Mouse (Mus musculus): ENCODE data around the gene Nbl1. TPM values are rescaled to one million over a fixed set of nuclear protein-coding genes. Genes with fewer than 3 reads are reported as not detected.

Gene Nbl1
- polyA plus RNA-seq, 1 experiment from 2014 or later = 17.2 TPM

GRCm38 (mm10) chr4:139091478-139092355 is 1.1 kb downstream of the Nbl1 start:
- Histone ChIP-seq H3K4me2 (replicated peaks; ENCODE audit: low read depth, low read length) (peak overlapping the region; percentile 90), H3K36me3 (ENCODE audit: control insufficient read depth, insufficient read depth, low read length) (no peaks in the 10 kb centered on the region), H3K4me3 (ENCODE audit: low read depth, low read length) (peak overlapping the region; percentile 52), H3K27me3 (ENCODE audit: control insufficient read depth, insufficient read depth, low read length) (peaks cover 34% of the 10 kb centered on the region), H3K9me3 (ENCODE audit: control insufficient read depth, low read length) (no peaks in the 10 kb centered on the region), H3K27ac (ENCODE audit: low read depth, low read length) (no peak overlapping the region), H3K4me1 (replicated peaks; ENCODE audit: control insufficient read depth, insufficient read depth, low read length) (peaks cover 17% of the 10 kb centered on the region), H3K9ac (ENCODE audit: low read depth, low read length) (peak overlapping the region; percentile 41; the same call in 1 of the 2 replicates)
- 2% methylated on average over 27 of the region's 28 CpGs for WGBS
- DNase-seq (ENCODE audit: low spot score) = peak; percentile 60
- ATAC-seq (ENCODE audit: low FRiP score) = peak; percentile 67

DNA sequence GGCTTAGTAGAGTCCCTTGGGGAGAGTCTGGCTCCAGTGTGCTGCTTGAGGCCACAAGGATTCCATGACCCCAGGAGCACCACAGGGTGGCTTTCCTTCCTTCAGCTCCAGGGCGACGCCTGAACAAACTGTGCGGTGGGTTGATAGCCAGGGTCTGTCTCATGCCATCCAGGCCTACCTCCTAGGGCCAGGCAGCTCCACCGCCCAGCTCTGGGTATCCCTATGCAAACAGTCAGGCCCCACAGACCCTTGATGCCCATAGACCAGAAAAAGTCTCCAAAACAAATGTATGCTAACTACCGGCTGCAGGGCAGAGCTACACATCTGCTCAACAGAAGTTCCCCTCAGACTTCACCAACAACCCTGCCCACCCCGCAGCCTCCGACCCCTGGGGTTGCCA is 1.7 kb downstream of the Nbl1 start:
- no peak overlapping the region for H3K9ac ChIP-seq (ENCODE audit: low read depth, low read length)
- H3K4me1 ChIP-seq (replicated peaks; ENCODE audit: control insufficient read depth, insufficient read depth, low read length) = peaks cover 17% of the 10 kb centered on the region
- WGBS = 27% methylated on average over 7 of the region's 7 CpGs
- no peak for ATAC-seq (ENCODE audit: low FRiP score)
- H3K27me3 ChIP-seq (ENCODE audit: control insufficient read depth, insufficient read depth, low read length) = peaks cover 34% of the 10 kb centered on the region
- no peaks in the 10 kb centered on the region for H3K36me3 ChIP-seq (ENCODE audit: control insufficient read depth, insufficient read depth, low read length)
- no peak overlapping the region for H3K4me2 ChIP-seq (replicated peaks; ENCODE audit: low read depth, low read length)
- H3K4me3 ChIP-seq (ENCODE audit: low read depth, low read length) = no peak overlapping the region
- H3K9me3 ChIP-seq (ENCODE audit: control insufficient read depth, low read length) = no peaks in the 10 kb centered on the region
- no peak overlapping the region for H3K27ac ChIP-seq (ENCODE audit: low read depth, low read length)
- no peak for DNase-seq (ENCODE audit: low spot score)

DNA sequence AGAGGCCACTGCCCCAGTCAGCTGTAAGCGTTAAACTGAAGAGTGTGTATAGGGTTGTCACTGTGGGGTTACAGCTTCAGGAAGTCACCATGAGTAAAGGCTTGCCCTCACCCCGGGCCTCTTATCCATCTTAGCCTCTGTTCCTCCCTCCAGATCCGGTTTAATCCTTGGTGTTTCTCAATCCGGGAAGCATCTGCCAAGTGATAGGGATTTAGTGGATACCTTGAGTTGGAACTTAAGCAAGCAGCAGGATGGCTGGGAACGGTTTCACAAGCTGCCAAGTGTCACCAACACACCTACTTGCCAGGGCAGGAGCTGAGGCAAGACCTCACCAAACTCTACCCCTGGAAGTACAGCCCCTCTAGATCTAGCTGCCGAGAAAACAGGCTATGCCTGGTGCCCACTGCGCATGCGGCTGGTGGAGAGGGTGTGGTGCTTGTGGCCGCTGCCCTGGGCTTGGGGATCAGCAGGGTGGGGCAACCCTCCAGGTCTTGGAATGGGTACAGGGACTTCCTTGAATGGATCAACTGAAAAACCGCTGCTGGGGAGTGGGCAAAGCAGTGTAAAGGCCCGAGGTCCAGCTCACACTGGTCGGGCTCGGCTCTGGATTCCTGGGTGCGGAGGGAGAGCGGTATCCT is 2.4 kb downstream of the Nbl1 start:
- 67% methylated on average over 15 of the region's 15 CpGs for WGBS
- Histone ChIP-seq H3K4me3 (ENCODE audit: low read depth, low read length) (no peak overlapping the region), H3K27ac (ENCODE audit: low read depth, low read length) (no peak overlapping the region), H3K36me3 (ENCODE audit: control insufficient read depth, insufficient read depth, low read length) (no peaks in the 10 kb centered on the region), H3K9me3 (ENCODE audit: control insufficient read depth, low read length) (no peaks in the 10 kb centered on the region), H3K4me1 (replicated peaks; ENCODE audit: control insufficient read depth, insufficient read depth, low read length) (peaks cover 17% of the 10 kb centered on the region), H3K4me2 (replicated peaks; ENCODE audit: low read depth, low read length) (no peak overlapping the region), H3K9ac (ENCODE audit: low read depth, low read length) (no peak overlapping the region), H3K27me3 (ENCODE audit: control insufficient read depth, insufficient read depth, low read length) (peaks cover 34% of the 10 kb centered on the region)
- ATAC-seq (ENCODE audit: low FRiP score) = no peak
- DNase-seq (ENCODE audit: low spot score) = no peak

GRCm38 (mm10) chr4:139088982-139089671 is 3.7 kb downstream of the Nbl1 start:
- ATAC-seq (ENCODE audit: low FRiP score) = no peak
- WGBS = 63% methylated on average over 9 of the region's 9 CpGs

DNA sequence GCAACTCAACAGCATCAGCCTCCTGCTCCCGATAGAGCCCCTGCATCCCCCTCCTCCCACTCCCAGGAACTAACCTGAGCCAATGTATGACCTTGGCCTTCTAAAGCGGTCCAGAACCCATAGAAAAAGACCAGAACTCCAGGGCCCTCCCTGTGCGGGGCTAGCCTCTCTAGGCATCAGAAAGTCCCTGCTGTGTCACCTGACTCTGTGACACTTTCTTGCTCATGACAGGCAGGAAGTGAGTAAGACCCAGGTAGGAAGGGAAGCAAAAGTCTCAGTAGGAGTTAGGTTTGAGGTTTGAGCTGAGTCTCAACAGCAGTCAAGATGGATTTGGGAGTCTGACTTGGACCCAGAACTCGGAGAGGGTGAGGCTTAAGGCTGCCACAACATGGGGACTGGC is 5.8 kb downstream of the Nbl1 start:
- no peaks in the 10 kb centered on the region for H3K36me3 ChIP-seq (ENCODE audit: control insufficient read depth, insufficient read depth, low read length)
- peaks cover 16% of the 10 kb centered on the region for H3K27me3 ChIP-seq (ENCODE audit: control insufficient read depth, insufficient read depth, low read length)
- DNase-seq (ENCODE audit: low spot score) (no peak), ATAC-seq (ENCODE audit: low FRiP score) (no peak)
- no peak overlapping the region for H3K9ac ChIP-seq (ENCODE audit: low read depth, low read length)
- H3K4me2 ChIP-seq (replicated peaks; ENCODE audit: low read depth, low read length) = no peak overlapping the region
- 64% methylated on average over 4 of the region's 4 CpGs for WGBS
- no peaks in the 10 kb centered on the region for H3K9me3 ChIP-seq (ENCODE audit: control insufficient read depth, low read length)
- H3K4me1 ChIP-seq (replicated peaks; ENCODE audit: control insufficient read depth, insufficient read depth, low read length) = peaks cover 12% of the 10 kb centered on the region; the same call in 1 of the 2 replicates
- no peak overlapping the region for H3K4me3 ChIP-seq (ENCODE audit: low read depth, low read length)
- no peak overlapping the region for H3K27ac ChIP-seq (ENCODE audit: low read depth, low read length)

More at GRCm38 (mm10) chr4:139088982-139089671, 3.7 kb downstream of the Nbl1 start:
- H3K9ac ChIP-seq (ENCODE audit: low read depth, low read length) = no peak overlapping the region
- H3K36me3 ChIP-seq (ENCODE audit: control insufficient read depth, insufficient read depth, low read length) = no peaks in the 10 kb centered on the region
- H3K27ac ChIP-seq (ENCODE audit: low read depth, low read length) = no peak overlapping the region
- H3K27me3 ChIP-seq (ENCODE audit: control insufficient read depth, insufficient read depth, low read length) = peaks cover 36% of the 10 kb centered on the region
- H3K4me1 ChIP-seq (replicated peaks; ENCODE audit: control insufficient read depth, insufficient read depth, low read length) = peaks cover 17% of the 10 kb centered on the region
- no peak overlapping the region for H3K4me3 ChIP-seq (ENCODE audit: low read depth, low read length)
- no peak overlapping the region for H3K4me2 ChIP-seq (replicated peaks; ENCODE audit: low read depth, low read length)
- no peak for DNase-seq (ENCODE audit: low spot score)
- H3K9me3 ChIP-seq (ENCODE audit: control insufficient read depth, low read length) = no peaks in the 10 kb centered on the region

DNA sequence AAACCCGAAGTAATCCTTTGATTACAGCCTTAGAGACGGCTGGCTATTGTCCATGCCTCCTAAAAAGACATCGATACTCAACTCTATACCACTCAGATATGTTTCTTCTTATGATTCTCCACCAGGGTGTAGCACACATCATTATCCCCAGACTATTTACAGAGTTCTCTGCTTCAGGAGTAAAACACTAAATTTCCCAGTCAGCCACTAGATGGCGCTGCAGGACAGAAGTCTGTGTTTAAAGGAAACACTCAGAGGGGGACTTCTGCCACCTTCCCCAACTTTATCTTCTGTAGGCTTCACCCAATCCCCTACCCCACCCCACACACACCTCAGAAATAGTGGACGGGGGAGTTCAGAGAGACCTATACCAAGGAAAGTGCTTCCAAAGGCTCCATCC is 6.8 kb downstream of the Nbl1 start:
- DNase-seq (ENCODE audit: low spot score) (peak; percentile 91), ATAC-seq (ENCODE audit: low FRiP score) (no peak)
- peaks cover 8% of the 10 kb centered on the region for H3K27me3 ChIP-seq (ENCODE audit: control insufficient read depth, insufficient read depth, low read length)
- no peaks in the 10 kb centered on the region for H3K9me3 ChIP-seq (ENCODE audit: control insufficient read depth, low read length)
- H3K4me2 ChIP-seq (replicated peaks; ENCODE audit: low read depth, low read length) = no peak overlapping the region
- no peaks in the 10 kb centered on the region for H3K36me3 ChIP-seq (ENCODE audit: control insufficient read depth, insufficient read depth, low read length)
- H3K4me1 ChIP-seq (replicated peaks; ENCODE audit: control insufficient read depth, insufficient read depth, low read length) = peaks cover 6% of the 10 kb centered on the region; the same call in 1 of the 2 replicates
- 28% methylated on average over 5 of the region's 5 CpGs for WGBS
- H3K4me3 ChIP-seq (ENCODE audit: low read depth, low read length) = no peak overlapping the region
- H3K27ac ChIP-seq (ENCODE audit: low read depth, low read length) = no peak overlapping the region
- no peak overlapping the region for H3K9ac ChIP-seq (ENCODE audit: low read depth, low read length)

DNA sequence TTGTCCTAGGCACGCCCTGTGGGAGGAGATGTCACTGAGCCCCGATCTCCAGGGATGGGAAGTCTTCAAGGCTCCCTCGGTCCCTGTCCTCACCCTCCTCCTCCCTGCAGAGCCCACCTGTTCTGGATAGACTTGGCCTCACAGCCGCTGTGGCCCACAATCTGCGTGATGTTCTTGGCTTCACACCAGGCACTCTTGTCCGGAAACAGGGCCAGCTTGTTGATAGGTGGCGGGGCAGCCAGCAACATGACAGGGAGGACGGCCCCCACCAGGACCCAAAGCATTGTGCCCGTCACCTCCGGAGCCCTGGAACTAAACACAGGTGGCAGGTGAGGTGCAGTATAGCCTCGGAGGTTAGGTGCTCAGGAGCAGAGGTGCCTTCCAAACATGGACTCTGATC is 7.5 kb downstream of the Nbl1 start:
- peaks cover 2% of the 10 kb centered on the region; the same call in 1 of the 2 replicates for H3K27me3 ChIP-seq (ENCODE audit: control insufficient read depth, insufficient read depth, low read length)
- WGBS = 75% methylated on average over 11 of the region's 11 CpGs

DNA sequence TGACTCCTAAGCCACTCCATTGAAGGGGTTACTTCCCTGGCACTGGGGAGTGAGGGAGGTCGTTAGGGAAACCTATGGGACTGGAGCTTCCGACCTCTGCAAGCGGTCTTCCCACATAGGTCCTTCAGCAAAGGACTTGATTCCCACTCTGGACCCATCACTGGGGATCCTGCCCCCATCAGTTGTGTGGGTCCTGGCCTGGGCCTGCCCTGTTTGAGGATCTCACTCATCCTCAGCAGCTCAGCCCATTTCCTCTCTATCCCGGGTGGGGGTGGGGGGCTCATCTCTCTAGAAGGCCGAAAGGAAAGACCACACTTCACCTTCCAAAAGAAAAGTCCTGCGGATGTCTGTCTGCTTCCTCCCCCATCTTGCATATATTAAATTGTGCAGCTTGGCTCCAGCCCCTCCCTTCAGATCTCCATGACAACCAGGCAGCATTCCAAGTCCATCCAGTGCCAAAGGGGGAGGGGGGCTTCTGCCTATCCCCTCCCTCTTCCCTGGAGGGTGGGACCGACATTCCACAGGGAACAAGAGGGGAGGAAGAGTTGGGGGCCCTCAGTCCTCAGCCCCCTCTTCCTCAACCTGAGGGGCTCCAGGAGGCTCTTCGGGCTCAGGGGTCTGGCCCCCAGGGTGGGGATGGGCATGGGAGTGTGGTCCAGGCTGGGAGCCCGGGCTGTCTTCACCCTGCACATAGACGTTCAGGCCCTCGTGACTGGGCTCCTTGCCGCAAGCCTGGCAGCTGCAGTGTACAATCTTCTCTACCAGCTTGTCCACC is 9.8 kb downstream of the Nbl1 start:
- H3K4me2 ChIP-seq (replicated peaks; ENCODE audit: low read depth, low read length) = peak overlapping the region; percentile 29
- H3K4me3 ChIP-seq (ENCODE audit: low read depth, low read length) = no peak overlapping the region
- no peaks in the 10 kb centered on the region for H3K36me3 ChIP-seq (ENCODE audit: control insufficient read depth, insufficient read depth, low read length)
- 25% methylated on average over 12 of the region's 12 CpGs for WGBS
- H3K9me3 ChIP-seq (ENCODE audit: control insufficient read depth, low read length) = no peaks in the 10 kb centered on the region
- no peak overlapping the region for H3K9ac ChIP-seq (ENCODE audit: low read depth, low read length)
- DNase-seq (ENCODE audit: low spot score) (peak; percentile 70), ATAC-seq (ENCODE audit: low FRiP score) (peak; percentile 71)
- H3K27ac ChIP-seq (ENCODE audit: low read depth, low read length) = no peak overlapping the region
- H3K27me3 ChIP-seq (ENCODE audit: control insufficient read depth, insufficient read depth, low read length) = peaks cover 2% of the 10 kb centered on the region; the same call in 1 of the 2 replicates
- H3K4me1 ChIP-seq (replicated peaks; ENCODE audit: control insufficient read depth, insufficient read depth, low read length) = peaks cover 6% of the 10 kb centered on the region; the same call in 1 of the 2 replicates

More for the DNA sequence above, 7.5 kb downstream of the Nbl1 start:
- Histone ChIP-seq H3K9me3 (ENCODE audit: control insufficient read depth, low read length) (no peaks in the 10 kb centered on the region), H3K4me2 (replicated peaks; ENCODE audit: low read depth, low read length) (no peak overlapping the region), H3K4me3 (ENCODE audit: low read depth, low read length) (no peak overlapping the region), H3K9ac (ENCODE audit: low read depth, low read length) (no peak overlapping the region), H3K36me3 (ENCODE audit: control insufficient read depth, insufficient read depth, low read length) (no peaks in the 10 kb centered on the region), H3K4me1 (replicated peaks; ENCODE audit: control insufficient read depth, insufficient read depth, low read length) (peaks cover 6% of the 10 kb centered on the region; the same call in 1 of the 2 replicates), H3K27ac (ENCODE audit: low read depth, low read length) (no peak overlapping the region)
- ATAC-seq (ENCODE audit: low FRiP score) (no peak), DNase-seq (ENCODE audit: low spot score) (no peak)
